Mouse (Mus musculus): Measurements from ENCODE around the gene Adcy6. TPM values are rescaled to one million over a fixed set of nuclear protein-coding genes. Genes with fewer than 3 reads are reported as not detected.

The Adcy6 gene
- polyA plus RNA-seq, 1 experiment: 52.6 TPM

- H3K36me3 ChIP-seq (ENCODE audit: control insufficient read depth, insufficient read depth): peaks cover 99% of the 10 kb centered on the region
- no peaks in the 10 kb centered on the region for H3K79me3 ChIP-seq (ENCODE audit: low read depth)
- H3K4me3 ChIP-seq (ENCODE audit: insufficient read depth, poor library complexity, severe bottlenecking): no peak overlapping the region
- no peaks in the 10 kb centered on the region for H3K79me2 ChIP-seq (ENCODE audit: control insufficient read depth, insufficient read depth)
- H3ac ChIP-seq (ENCODE audit: control insufficient read depth, insufficient read length, low read depth): no peak overlapping the region
- no peaks in the 10 kb centered on the region for H3K27me3 ChIP-seq (ENCODE audit: control insufficient read depth, insufficient read depth, insufficient read length)
- TF ChIP-seq CTCF (IDR thresholded peaks at IDR 0.05; ENCODE audit: control insufficient read depth, insufficient read depth, insufficient read length) (no peak), MYOD1 (IDR thresholded peaks at IDR 0.05; ENCODE audit: control insufficient read depth, insufficient read length, low read depth) (no peak)
Observed at GRCm38 (mm10) chr15:98647308-98647707, 37.4 kb upstream of the Adcy6 start.

GRCm38 (mm10) chr15:98646737-98647136 is 36.9 kb upstream of the Adcy6 start:
- Histone ChIP-seq H3K79me2 (ENCODE audit: control insufficient read depth, insufficient read depth) (no peaks in the 10 kb centered on the region), H3K79me3 (ENCODE audit: low read depth) (no peaks in the 10 kb centered on the region), H3K36me3 (ENCODE audit: control insufficient read depth, insufficient read depth) (peaks cover 99% of the 10 kb centered on the region), H3ac (ENCODE audit: control insufficient read depth, insufficient read length, low read depth) (no peak overlapping the region), H3K27me3 (ENCODE audit: control insufficient read depth, insufficient read depth, insufficient read length) (no peaks in the 10 kb centered on the region), H3K4me3 (ENCODE audit: insufficient read depth, poor library complexity, severe bottlenecking) (no peak overlapping the region)
- TF ChIP-seq USF1 (IDR thresholded peaks at IDR 0.05; ENCODE audit: low read depth) (no peak), MYOG (IDR thresholded peaks at IDR 0.05; ENCODE audit: control insufficient read depth, extremely low read depth, insufficient read length) (no peak), FOSL1 (IDR thresholded peaks at IDR 0.05; ENCODE audit: insufficient read depth, low read length, poor library complexity, severe bottlenecking) (no peak), MYOD1 (IDR thresholded peaks at IDR 0.05; ENCODE audit: control insufficient read depth, insufficient read length, low read depth) (no peak), MAX (IDR thresholded peaks at IDR 0.05) (no peak), CTCF (IDR thresholded peaks at IDR 0.05; ENCODE audit: control insufficient read depth, insufficient read depth, insufficient read length) (no peak)

- Histone ChIP-seq H3K79me2 (ENCODE audit: control insufficient read depth, insufficient read depth) (no peaks in the 10 kb centered on the region), H3ac (ENCODE audit: control insufficient read depth, insufficient read length, low read depth) (no peak overlapping the region), H3K4me3 (ENCODE audit: insufficient read depth, poor library complexity, severe bottlenecking) (no peak overlapping the region), H3K27me3 (ENCODE audit: control insufficient read depth, insufficient read depth, insufficient read length) (no peaks in the 10 kb centered on the region), H3K36me3 (ENCODE audit: control insufficient read depth, insufficient read depth) (peaks cover 98% of the 10 kb centered on the region), H3K79me3 (ENCODE audit: low read depth) (no peaks in the 10 kb centered on the region)
- TF ChIP-seq MYOG (IDR thresholded peaks at IDR 0.05; ENCODE audit: control insufficient read depth, extremely low read depth, insufficient read length) (no peak), CEBPB (IDR thresholded peaks at IDR 0.05; ENCODE audit: low read depth) (no peak), FOSL1 (IDR thresholded peaks at IDR 0.05; ENCODE audit: insufficient read depth, low read length, poor library complexity, severe bottlenecking) (no peak), MAX (IDR thresholded peaks at IDR 0.05) (no peak), CTCF (IDR thresholded peaks at IDR 0.05; ENCODE audit: control insufficient read depth, insufficient read depth, insufficient read length) (no peak), MYOD1 (IDR thresholded peaks at IDR 0.05; ENCODE audit: control insufficient read depth, insufficient read length, low read depth) (no peak), USF1 (IDR thresholded peaks at IDR 0.05; ENCODE audit: low read depth) (no peak)
Observed at GRCm38 (mm10) chr15:98645057-98646026, 35.5 kb upstream of the Adcy6 start.

GRCm38 (mm10) chr15:98644406-98644805 is 34.5 kb upstream of the Adcy6 start:
- Histone ChIP-seq H3K27me3 (ENCODE audit: control insufficient read depth, insufficient read depth, insufficient read length) (no peaks in the 10 kb centered on the region), H3K4me3 (ENCODE audit: insufficient read depth, poor library complexity, severe bottlenecking) (no peak overlapping the region), H3K79me3 (ENCODE audit: low read depth) (no peaks in the 10 kb centered on the region), H3ac (ENCODE audit: control insufficient read depth, insufficient read length, low read depth) (no peak overlapping the region), H3K79me2 (ENCODE audit: control insufficient read depth, insufficient read depth) (no peaks in the 10 kb centered on the region), H3K36me3 (ENCODE audit: control insufficient read depth, insufficient read depth) (peaks cover 98% of the 10 kb centered on the region)
- TF ChIP-seq CTCF (IDR thresholded peaks at IDR 0.05; ENCODE audit: control insufficient read depth, insufficient read depth, insufficient read length) (no peak), FOSL1 (IDR thresholded peaks at IDR 0.05; ENCODE audit: insufficient read depth, low read length, poor library complexity, severe bottlenecking) (no peak), CEBPB (IDR thresholded peaks at IDR 0.05; ENCODE audit: low read depth) (no peak), USF1 (IDR thresholded peaks at IDR 0.05; ENCODE audit: low read depth) (no peak), MYOG (IDR thresholded peaks at IDR 0.05; ENCODE audit: control insufficient read depth, extremely low read depth, insufficient read length) (no peak), MYOD1 (IDR thresholded peaks at IDR 0.05; ENCODE audit: control insufficient read depth, insufficient read length, low read depth) (no peak)

GRCm38 (mm10) chr15:98640157-98640556 is 30.3 kb upstream of the Adcy6 start:
- Histone ChIP-seq H3K79me2 (ENCODE audit: control insufficient read depth, insufficient read depth) (peaks cover 18% of the 10 kb centered on the region), H3K79me3 (ENCODE audit: low read depth) (no peaks in the 10 kb centered on the region), H3K27me3 (ENCODE audit: control insufficient read depth, insufficient read depth, insufficient read length) (no peaks in the 10 kb centered on the region), H3ac (ENCODE audit: control insufficient read depth, insufficient read length, low read depth) (no peak overlapping the region), H3K4me3 (ENCODE audit: insufficient read depth, poor library complexity, severe bottlenecking) (no peak overlapping the region), H3K36me3 (ENCODE audit: control insufficient read depth, insufficient read depth) (peaks cover 62% of the 10 kb centered on the region)
- TF ChIP-seq USF1 (IDR thresholded peaks at IDR 0.05; ENCODE audit: low read depth) (no peak), CEBPB (IDR thresholded peaks at IDR 0.05; ENCODE audit: low read depth) (no peak), FOSL1 (IDR thresholded peaks at IDR 0.05; ENCODE audit: insufficient read depth, low read length, poor library complexity, severe bottlenecking) (no peak), MYOG (IDR thresholded peaks at IDR 0.05; ENCODE audit: control insufficient read depth, extremely low read depth, insufficient read length) (no peak), MYOD1 (IDR thresholded peaks at IDR 0.05; ENCODE audit: control insufficient read depth, insufficient read length, low read depth) (no peak), MAX (IDR thresholded peaks at IDR 0.05) (no peak), CTCF (IDR thresholded peaks at IDR 0.05; ENCODE audit: control insufficient read depth, insufficient read depth, insufficient read length) (no peak)

All from C2C12 (cell line).